Mouse (Mus musculus): ENCODE results near the gene Dpp10. TPM values are rescaled to one million over a fixed set of nuclear protein-coding genes. Genes with fewer than 3 reads are reported as not detected.
A peak's percentile ranks its signal among the peaks of the same experiment; 100 is the strongest.

Gene Dpp10
- total and polyA plus RNA-seq, 2 experiments from 2014 or later, result 29.9 to 76.7 TPM

DNA sequence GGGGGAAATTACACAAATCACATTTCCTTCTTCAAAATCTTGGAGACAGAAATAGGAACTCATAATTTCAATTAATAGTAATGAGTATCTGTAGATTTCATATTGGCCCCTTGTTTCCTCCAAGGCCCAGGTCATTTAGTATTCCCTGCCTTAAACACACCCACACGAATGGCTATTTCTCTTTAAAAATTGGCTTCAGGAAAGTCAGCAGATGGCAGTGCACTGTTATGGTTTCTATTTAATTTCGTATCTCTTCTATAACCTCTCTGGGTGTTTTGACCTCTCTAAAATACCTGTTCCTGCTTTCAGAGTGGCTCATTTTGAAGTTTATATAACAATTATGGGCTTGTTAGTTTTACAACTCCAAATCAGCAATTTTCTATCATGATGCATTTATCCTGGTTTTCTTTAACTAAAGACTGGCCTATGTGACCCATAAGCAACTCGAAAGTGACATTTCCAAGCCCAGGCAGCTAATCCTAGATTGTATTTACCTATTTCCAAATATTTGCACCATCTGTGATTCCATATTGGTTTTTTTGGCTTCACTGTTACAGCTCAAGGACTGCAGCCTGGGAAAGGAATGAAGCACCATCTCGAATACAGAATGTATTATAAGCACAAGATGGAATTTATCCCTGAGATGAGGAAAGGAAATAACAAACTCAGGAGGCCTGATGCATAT lies 9.9 kb downstream of the Dpp10 start:
- H3K27me3 ChIP-seq (ENCODE audit: insufficient read depth, low read length), result no peaks in the 10 kb centered on the region
- TF ChIP-seq CTCF (IDR thresholded peaks at IDR 0.05), result peak; percentile 13; the same call in 1 of the 2 replicates
- no peak overlapping the region for H3K9ac ChIP-seq (replicated peaks; ENCODE audit: low read length, poor library complexity, severe bottlenecking)
- H3K4me1 ChIP-seq (ENCODE audit: insufficient read depth, low read length), result no peaks in the 10 kb centered on the region
- H3K4me3 ChIP-seq (ENCODE audit: low read depth, low read length), result no peak overlapping the region
- H3K9me3 ChIP-seq (ENCODE audit: low read length), result no peaks in the 10 kb centered on the region
- WGBS, result 67% methylated on average over 4 of the region's 4 CpGs
- no peak overlapping the region for H3K27ac ChIP-seq (ENCODE audit: low read depth, low read length)
- no peak overlapping the region for H3K4me2 ChIP-seq (ENCODE audit: low read depth, low read length, poor library complexity, severe bottlenecking)
- DNase-seq (ENCODE audit: low spot score) (no peak), ATAC-seq (ENCODE audit: low FRiP score) (no peak)
- no peaks in the 10 kb centered on the region for H3K36me3 ChIP-seq (ENCODE audit: insufficient read depth, low read length)

- H3K9ac ChIP-seq (replicated peaks; ENCODE audit: low read length, poor library complexity, severe bottlenecking), result no peak overlapping the region
- no peak overlapping the region for H3K27ac ChIP-seq (ENCODE audit: low read depth, low read length)
- no peak for TF ChIP-seq CTCF (IDR thresholded peaks at IDR 0.05)
- H3K4me2 ChIP-seq (ENCODE audit: low read depth, low read length, poor library complexity, severe bottlenecking), result no peak overlapping the region
- H3K36me3 ChIP-seq (ENCODE audit: insufficient read depth, low read length), result no peaks in the 10 kb centered on the region
- 76% methylated on average over 6 of the region's 6 CpGs for WGBS
- ATAC-seq (ENCODE audit: low FRiP score) (no peak; the same call in 1 of the 2 replicates), DNase-seq (ENCODE audit: low spot score) (peak; percentile 46)
- no peaks in the 10 kb centered on the region for H3K4me1 ChIP-seq (ENCODE audit: insufficient read depth, low read length)
- no peak overlapping the region for H3K4me3 ChIP-seq (ENCODE audit: low read depth, low read length)
- H3K9me3 ChIP-seq (ENCODE audit: low read length), result no peaks in the 10 kb centered on the region
- no peaks in the 10 kb centered on the region for H3K27me3 ChIP-seq (ENCODE audit: insufficient read depth, low read length)
Measured at GRCm38 (mm10) chr1:124032677-124033076, 12.7 kb downstream of the Dpp10 start.

- Histone ChIP-seq H3K9me3 (ENCODE audit: low read length) (no peaks in the 10 kb centered on the region), H3K27ac (ENCODE audit: low read depth, low read length) (no peak overlapping the region), H3K4me3 (ENCODE audit: low read depth, low read length) (no peak overlapping the region), H3K36me3 (ENCODE audit: insufficient read depth, low read length) (no peaks in the 10 kb centered on the region), H3K4me2 (ENCODE audit: low read depth, low read length, poor library complexity, severe bottlenecking) (no peak overlapping the region), H3K9ac (replicated peaks; ENCODE audit: low read length, poor library complexity, severe bottlenecking) (no peak overlapping the region), H3K27me3 (ENCODE audit: insufficient read depth, low read length) (no peaks in the 10 kb centered on the region), H3K4me1 (ENCODE audit: insufficient read depth, low read length) (no peaks in the 10 kb centered on the region)
- no peak for ATAC-seq (ENCODE audit: low FRiP score)
- 83% methylated on average over 2 of the region's 2 CpGs for WGBS
- TF ChIP-seq CTCF (IDR thresholded peaks at IDR 0.05), result no peak
- DNase-seq (ENCODE audit: low spot score), result no peak
Measured at GRCm38 (mm10) chr1:124031968-124032367, 13.4 kb downstream of the Dpp10 start.

GRCm38 (mm10) chr1:124002797-124003196 lies 42.6 kb downstream of the Dpp10 start:
- DNase-seq (ENCODE audit: low spot score) (no peak), ATAC-seq (ENCODE audit: low FRiP score) (no peak)
- no peak overlapping the region for H3K9ac ChIP-seq (replicated peaks; ENCODE audit: low read length, poor library complexity, severe bottlenecking)
- no peak overlapping the region for H3K27ac ChIP-seq (ENCODE audit: low read depth, low read length)
- no peaks in the 10 kb centered on the region for H3K9me3 ChIP-seq (ENCODE audit: low read length)
- no peak overlapping the region for H3K4me2 ChIP-seq (ENCODE audit: low read depth, low read length, poor library complexity, severe bottlenecking)
- no peaks in the 10 kb centered on the region for H3K36me3 ChIP-seq (ENCODE audit: insufficient read depth, low read length)
- H3K4me1 ChIP-seq (ENCODE audit: insufficient read depth, low read length), result no peaks in the 10 kb centered on the region
- no peak for TF ChIP-seq CTCF (IDR thresholded peaks at IDR 0.05)
- 76% methylated on average over 6 of the region's 6 CpGs for WGBS
- H3K27me3 ChIP-seq (ENCODE audit: insufficient read depth, low read length), result no peaks in the 10 kb centered on the region
- no peak overlapping the region for H3K4me3 ChIP-seq (ENCODE audit: low read depth, low read length)

DNA sequence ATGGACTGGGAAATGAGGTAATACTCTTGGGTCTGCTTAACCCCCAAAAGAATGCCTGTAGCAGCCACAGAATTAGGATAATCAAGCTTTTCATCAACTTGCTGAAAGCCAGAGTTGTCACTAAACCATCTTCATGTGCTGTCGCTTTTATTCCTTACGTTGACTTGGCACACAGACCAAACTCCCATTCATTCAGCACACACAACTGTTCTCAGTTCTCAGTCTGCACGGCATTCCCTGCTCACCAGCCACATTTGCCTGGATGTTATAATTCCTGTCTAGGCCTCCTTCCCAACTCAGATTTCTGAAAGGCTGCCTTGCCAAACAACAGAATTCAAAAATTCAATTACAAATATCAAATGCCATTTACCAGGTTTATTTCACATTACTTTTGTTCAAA lies 49.6 kb downstream of the Dpp10 start:
- Histone ChIP-seq H3K9ac (replicated peaks; ENCODE audit: low read length, poor library complexity, severe bottlenecking) (no peak overlapping the region), H3K9me3 (ENCODE audit: low read length) (no peaks in the 10 kb centered on the region), H3K27ac (ENCODE audit: low read depth, low read length) (no peak overlapping the region), H3K36me3 (ENCODE audit: insufficient read depth, low read length) (no peaks in the 10 kb centered on the region), H3K4me1 (ENCODE audit: insufficient read depth, low read length) (no peaks in the 10 kb centered on the region), H3K4me2 (ENCODE audit: low read depth, low read length, poor library complexity, severe bottlenecking) (no peak overlapping the region), H3K4me3 (ENCODE audit: low read depth, low read length) (no peak overlapping the region), H3K27me3 (ENCODE audit: insufficient read depth, low read length) (no peaks in the 10 kb centered on the region)
- TF ChIP-seq CTCF (IDR thresholded peaks at IDR 0.05), result no peak
- no peak for ATAC-seq (ENCODE audit: low FRiP score)
- DNase-seq (ENCODE audit: low spot score), result peak; percentile 45
- WGBS, result 58% methylated on average over 3 of the region's 3 CpGs

DNA sequence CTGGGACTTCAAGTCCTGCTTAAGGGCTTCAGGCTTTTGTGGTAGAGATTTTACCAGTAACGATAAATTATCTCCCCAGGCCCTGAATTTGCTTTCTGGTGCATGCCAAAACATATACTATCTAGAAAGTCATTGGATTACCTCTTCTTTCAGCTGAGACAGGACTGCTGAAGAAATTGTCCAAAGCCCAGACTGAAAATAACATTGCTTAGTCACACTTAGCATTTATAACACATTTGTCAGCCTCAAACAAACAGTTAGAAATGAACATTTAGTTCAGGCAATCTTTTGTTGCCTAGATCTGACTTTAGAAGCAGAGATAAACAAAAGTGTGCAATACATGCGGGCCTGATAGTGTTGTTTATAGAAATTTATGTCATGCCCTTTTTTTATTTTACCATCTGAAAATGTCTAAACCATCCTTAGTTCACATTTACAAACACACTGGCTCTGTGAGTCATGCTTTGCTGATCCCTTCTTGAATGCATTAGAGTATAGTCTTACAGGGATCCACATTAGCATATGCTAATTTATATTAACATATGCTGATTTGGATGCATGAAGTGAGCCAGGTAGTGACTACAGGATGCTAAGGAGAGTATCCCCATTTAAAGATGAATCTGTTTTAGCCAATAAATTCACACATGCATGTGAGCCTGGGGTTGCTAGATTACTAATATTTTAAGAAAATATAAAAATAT lies 59.9 kb downstream of the Dpp10 start:
- Histone ChIP-seq H3K4me3 (ENCODE audit: low read depth, low read length) (no peak overlapping the region), H3K9me3 (ENCODE audit: low read length) (no peaks in the 10 kb centered on the region), H3K27ac (ENCODE audit: low read depth, low read length) (no peak overlapping the region), H3K4me2 (ENCODE audit: low read depth, low read length, poor library complexity, severe bottlenecking) (no peak overlapping the region), H3K27me3 (ENCODE audit: insufficient read depth, low read length) (no peaks in the 10 kb centered on the region), H3K4me1 (ENCODE audit: insufficient read depth, low read length) (no peaks in the 10 kb centered on the region), H3K36me3 (ENCODE audit: insufficient read depth, low read length) (no peaks in the 10 kb centered on the region), H3K9ac (replicated peaks; ENCODE audit: low read length, poor library complexity, severe bottlenecking) (no peak overlapping the region)
- no peak for ATAC-seq (ENCODE audit: low FRiP score)
- DNase-seq (ENCODE audit: low spot score), result no peak
- no peak for TF ChIP-seq CTCF (IDR thresholded peaks at IDR 0.05)
- WGBS, result 81% methylated on average over 2 of the region's 2 CpGs

All from midbrain, postnatal 0 days (tissue).